Mouse (Mus musculus) limb, embryonic 14.5 days (tissue): ENCODE measurements around the gene Med16. TPM values are rescaled to one million over a fixed set of nuclear protein-coding genes. Genes with fewer than 3 reads are reported as not detected.

Experiments used
- ATAC-seq: fragments of 200-750 bp; cut with Nextera tagmentation; 2 replicates; pipeline ENCODE4 v1.8.0; 2017; ENCODE audit warnings: low read depth, moderate number of reproducible peaks, moderate TSS enrichment; ENCODE audit not compliant: low FRiP score
- DNase-seq: peaks from one replicate; pipeline ENCODE4 v3.0.0-alpha.2; 2015; ENCODE audit warnings: low spot score
- H3K27ac ChIP-seq: fragments of 300-500 bp; sonication (generic); replicated peaks from 2 replicates; pipeline ENCODE4 v1.5.1; 2014; ENCODE audit warnings: low read depth, mild to moderate bottlenecking, low read length, moderate library complexity, mixed read lengths
- H3K27me3 ChIP-seq: fragments of 300-500 bp; sonication (generic); 2 replicates; pipeline ENCODE4 v1.6.1; 2014; ENCODE audit warnings: low read length, mixed read lengths; ENCODE audit not compliant: control insufficient read depth, insufficient read depth
- H3K36me3 ChIP-seq: fragments of 300-500 bp; sonication (generic); 2 replicates; pipeline ENCODE4 v1.6.1; 2014; ENCODE audit warnings: mild to moderate bottlenecking, low read length, moderate library complexity, mixed read lengths; ENCODE audit not compliant: control insufficient read depth, insufficient read depth
- H3K4me1 ChIP-seq: fragments of 300-500 bp; sonication (generic); 2 replicates; pipeline ENCODE4 v1.6.1; 2014; ENCODE audit warnings: antibody characterized with exemption, low read length, mixed read lengths; ENCODE audit not compliant: control insufficient read depth, insufficient read depth
- H3K4me2 ChIP-seq: fragments of 300-500 bp; sonication (generic); replicated peaks from 2 replicates; pipeline ENCODE4 v1.6.1; 2014; ENCODE audit warnings: low read depth, mild to moderate bottlenecking, low read length, moderate library complexity; ENCODE audit not compliant: severe bottlenecking
- H3K4me3 ChIP-seq: fragments of 300-500 bp; sonication (generic); replicated peaks from 2 replicates; pipeline ENCODE4 v1.5.1; 2014; ENCODE audit warnings: low read length
- H3K9ac ChIP-seq: fragments of 300-500 bp; sonication (generic); 2 replicates; pipeline ENCODE4 v1.6.1; 2014; ENCODE audit warnings: mild to moderate bottlenecking, low read depth, low read length, moderate library complexity; ENCODE audit not compliant: severe bottlenecking
- H3K9me3 ChIP-seq: fragments of 300-500 bp; sonication (generic); 2 replicates; pipeline ENCODE4 v1.6.1; 2016; ENCODE audit warnings: low read length; ENCODE audit not compliant: control insufficient read depth
- POLR2A ChIP-seq: fragments of 200-500 bp; IDR thresholded peaks from 2 replicates; pipeline ENCODE4 v1.8.0; 2012; ENCODE audit warnings: inconsistent platforms, mild to moderate bottlenecking, moderate library complexity, borderline replicate concordance; ENCODE audit not compliant: insufficient read depth, insufficient read length; ENCODE audit errors: extremely low read depth
- WGBS: fragments of 180-500 bp; shearing (Covaris S2); extraction: QIAGEN DNeasy Blood & Tissue Kit; methylation state at CpG from one replicate; pipeline ENCODE4 v1.1.7; 2014; 5-methylcytosine and 5-hydroxymethylcytosine counted together
- polyA plus RNA-seq, 2 experiments: library from polyadenylated mRNA; depleted of rRNA in 1 of 2; stranded (reverse) in 1 of 2; unstranded in 1 of 2; fragments of >200 nt; fragmentation: Nextera tagmentation in 1 of 2; extraction: Ambion mirVana in 1 of 2; gene quantifications; 2 replicates each; pipeline versions ENCODE4 v1.2.1 to v1.2.3; 2012 to 2014

Gene Med16
- polyA plus RNA-seq, 2 experiments, result 33.4 to 54.6 TPM

DNA sequence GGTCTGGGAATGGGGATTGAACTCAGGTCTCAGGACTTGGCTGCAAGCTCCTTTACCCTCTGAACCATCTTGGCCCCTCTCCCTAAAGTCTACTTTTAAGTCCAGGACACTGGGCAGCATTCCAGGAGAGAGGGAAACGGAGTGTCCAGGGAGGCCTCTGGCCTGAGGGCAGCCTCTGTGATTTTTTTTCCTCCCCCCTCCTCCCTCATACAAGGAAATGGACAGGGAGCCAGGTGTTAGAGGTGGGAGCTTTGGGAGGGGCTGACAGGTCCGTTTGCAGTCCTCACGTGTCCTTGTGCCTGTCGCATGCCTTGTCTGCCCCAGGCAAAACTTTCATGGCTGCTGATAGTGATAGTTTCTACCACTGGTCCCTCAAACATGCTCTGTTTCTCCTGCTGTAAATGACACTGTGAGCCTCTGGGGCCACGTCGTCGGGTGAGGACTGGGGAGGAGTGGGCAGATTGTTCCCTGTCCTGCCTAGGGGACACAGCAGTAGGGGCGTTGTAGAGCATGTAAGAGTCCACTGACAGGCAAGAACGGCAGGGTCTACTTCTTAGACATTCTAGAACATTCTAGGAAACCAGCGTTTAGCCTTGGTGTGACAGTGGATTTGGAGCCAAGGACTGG is 27.7 kb upstream of the Med16 start:
- DNase-seq (no peak), ATAC-seq (no peak)
- Histone ChIP-seq H3K4me1 (peaks cover 30% of the 10 kb centered on the region), H3K27ac (0 out of 2 replicates have a peak overlapping the region, but pooled peaks have one; percentile 22), H3K27me3 (no peaks in the 10 kb centered on the region), H3K9me3 (no peaks in the 10 kb centered on the region), H3K4me3 (no peak overlapping the region), H3K9ac (no peak overlapping the region), H3K4me2 (no peak overlapping the region), H3K36me3 (peaks cover 51% of the 10 kb centered on the region)
- TF ChIP-seq POLR2A, result no peak
- WGBS, result 60% methylated on average over 10 of the region's 10 CpGs

DNA sequence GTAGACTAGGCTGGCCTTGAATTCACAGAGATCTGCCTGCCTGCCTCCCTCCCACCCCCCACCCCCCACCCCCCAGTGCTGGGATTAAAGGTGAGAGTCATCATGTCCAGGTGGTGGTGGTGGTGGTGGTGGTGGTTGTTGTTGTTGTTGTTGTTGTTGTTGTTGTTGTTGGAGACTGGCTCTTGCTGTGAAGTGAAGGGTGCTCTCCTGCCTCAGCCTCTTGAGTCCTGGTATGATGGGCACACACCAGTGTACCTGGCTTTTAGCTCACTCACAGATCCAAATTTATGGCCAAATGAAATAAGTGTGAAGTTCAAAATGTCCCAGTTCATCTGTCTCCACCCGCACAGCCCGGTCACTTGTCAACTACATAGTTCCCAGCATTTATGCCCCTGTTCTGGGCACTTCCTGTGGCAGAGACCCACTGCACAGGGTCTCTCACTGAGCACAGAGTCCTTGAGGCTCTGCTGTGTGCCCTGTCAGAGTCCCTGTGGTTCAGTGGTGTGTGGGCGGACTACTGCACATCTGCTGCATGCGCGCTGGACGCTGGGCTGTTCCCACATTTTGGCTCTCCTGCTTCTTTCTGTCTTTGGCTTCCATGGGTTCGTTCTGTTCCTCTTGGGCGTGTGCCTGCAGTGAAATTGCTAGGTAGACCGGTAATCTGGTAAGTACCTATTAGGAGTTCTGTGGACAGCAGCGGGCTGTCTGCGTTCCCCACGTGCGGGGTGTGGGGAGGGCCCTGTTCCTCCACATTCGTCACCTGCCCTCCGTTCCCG is 26.3 kb upstream of the Med16 start:
- Histone ChIP-seq H3K9ac (no peak overlapping the region), H3K4me2 (no peak overlapping the region), H3K4me3 (no peak overlapping the region), H3K27ac (0 out of 2 replicates have a peak overlapping the region, but pooled peaks have one; percentile 26), H3K4me1 (peaks cover 30% of the 10 kb centered on the region), H3K9me3 (no peaks in the 10 kb centered on the region), H3K36me3 (peaks cover 55% of the 10 kb centered on the region), H3K27me3 (no peaks in the 10 kb centered on the region)
- TF ChIP-seq POLR2A, result no peak
- ATAC-seq (no peak), DNase-seq (no peak)
- 82% methylated on average over 16 of the region's 16 CpGs for WGBS

DNA sequence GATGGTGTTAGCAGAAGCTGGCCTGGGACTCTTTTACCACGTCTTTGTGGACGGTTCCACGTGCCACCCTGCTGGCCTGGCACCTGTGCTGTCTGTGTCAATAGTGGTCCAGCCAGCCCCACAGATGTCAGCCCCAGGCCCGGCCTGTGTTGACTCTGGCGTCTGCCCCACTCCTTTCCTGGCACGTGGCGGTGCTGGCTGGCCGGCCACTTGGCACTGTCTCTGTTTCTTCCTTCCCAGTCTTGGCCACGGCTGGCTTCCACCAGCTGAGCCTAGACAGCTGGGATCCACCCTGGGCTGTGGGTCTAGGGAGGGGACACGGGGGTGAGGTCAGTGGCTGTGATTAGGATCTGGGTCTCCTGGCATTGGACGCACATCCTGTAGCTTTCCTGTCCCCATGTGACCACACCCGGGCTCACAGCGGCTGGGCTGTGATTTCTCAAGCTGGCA is 25.6 kb upstream of the Med16 start:
- H3K4me3 ChIP-seq, result no peak overlapping the region
- TF ChIP-seq POLR2A, result no peak
- DNase-seq (peak; percentile 59), ATAC-seq (peak; percentile 35)
- no peak overlapping the region for H3K9ac ChIP-seq
- no peaks in the 10 kb centered on the region for H3K27me3 ChIP-seq
- 58% methylated on average over 13 of the region's 13 CpGs for WGBS
- peaks cover 55% of the 10 kb centered on the region for H3K36me3 ChIP-seq
- peaks cover 32% of the 10 kb centered on the region for H3K4me1 ChIP-seq
- no peaks in the 10 kb centered on the region for H3K9me3 ChIP-seq
- H3K4me2 ChIP-seq, result no peak overlapping the region
- 0 out of 2 replicates have a peak overlapping the region, but pooled peaks have one; percentile 26 for H3K27ac ChIP-seq

DNA sequence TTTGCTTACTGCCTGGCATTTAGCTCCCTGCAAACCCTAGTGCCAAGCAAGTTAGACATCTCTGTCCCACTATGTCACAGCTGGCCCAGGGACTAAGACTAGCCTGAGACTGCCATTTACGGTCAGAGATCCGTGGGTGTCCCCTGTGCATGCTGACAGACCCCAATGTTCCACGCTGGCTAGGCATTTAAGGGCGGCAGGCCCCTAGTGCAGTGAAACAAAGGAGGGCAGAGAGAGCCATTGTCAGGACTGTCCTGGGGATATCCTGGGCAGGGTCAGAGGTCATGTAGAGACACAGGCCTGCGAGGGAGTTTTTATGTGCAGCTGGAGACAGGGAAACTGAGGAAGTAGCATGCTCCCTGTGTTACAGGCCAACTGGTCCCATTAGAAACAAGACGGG is 25.1 kb upstream of the Med16 start:
- H3K27ac ChIP-seq, result no peak overlapping the region
- TF ChIP-seq POLR2A, result no peak
- peaks cover 37% of the 10 kb centered on the region for H3K4me1 ChIP-seq
- no peak overlapping the region for H3K4me2 ChIP-seq
- no peaks in the 10 kb centered on the region for H3K9me3 ChIP-seq
- 63% methylated on average over 6 of the region's 6 CpGs for WGBS
- no peak for DNase-seq
- H3K36me3 ChIP-seq, result peaks cover 55% of the 10 kb centered on the region
- no peak for ATAC-seq
- H3K9ac ChIP-seq, result no peak overlapping the region
- H3K4me3 ChIP-seq, result no peak overlapping the region
- H3K27me3 ChIP-seq, result no peaks in the 10 kb centered on the region

DNA sequence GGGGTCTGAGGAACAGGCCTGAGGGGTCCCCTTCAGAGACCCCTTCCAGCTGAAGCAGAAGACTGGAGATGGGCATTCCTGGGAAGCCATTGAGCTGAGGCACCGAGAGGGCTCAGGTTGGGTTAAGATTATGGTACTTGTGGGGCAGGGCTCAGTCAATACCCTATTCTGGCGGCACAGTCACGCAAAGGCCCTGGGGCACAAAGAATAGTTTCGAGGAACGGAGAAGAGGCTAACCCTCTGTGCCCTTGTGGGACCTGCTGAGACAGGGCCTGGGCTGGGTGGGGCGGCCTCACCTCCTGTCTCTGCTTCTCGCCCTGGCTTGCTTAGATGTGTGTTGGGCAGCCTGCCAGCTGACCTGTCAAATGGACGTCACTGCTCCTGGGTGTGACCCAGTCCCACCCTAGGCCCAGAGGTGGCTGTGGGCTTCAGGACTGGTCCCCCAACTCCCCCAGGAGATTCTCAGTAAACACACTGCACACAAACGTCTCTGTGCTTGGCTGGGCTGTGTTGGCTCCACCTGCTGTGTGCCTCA is 24.5 kb upstream of the Med16 start:
- Histone ChIP-seq H3K4me3 (no peak overlapping the region), H3K9ac (no peak overlapping the region), H3K9me3 (no peaks in the 10 kb centered on the region), H3K36me3 (peaks cover 52% of the 10 kb centered on the region), H3K27me3 (no peaks in the 10 kb centered on the region), H3K27ac (peak overlapping the region; percentile 43; the same call in 1 of the 2 replicates), H3K4me1 (peaks cover 39% of the 10 kb centered on the region), H3K4me2 (no peak overlapping the region)
- WGBS, result 40% methylated on average over 9 of the region's 9 CpGs
- TF ChIP-seq POLR2A, result no peak
- no peak for ATAC-seq
- DNase-seq, result no peak
